Mouse (Mus musculus) embryonic facial prominence, embryonic 14.5 days (tissue): ENCODE data around the gene Nfs1. TPM values are rescaled to one million over a fixed set of nuclear protein-coding genes. Genes with fewer than 3 reads are reported as not detected.
"Not testable (repeated sequence)": the region's sequence is repeated elsewhere in the genome, so short reads cannot be mapped to it uniquely, and the experiment has no call there.

Experiments
- ATAC-seq: fragments of 200-750 bp; cut with Nextera tagmentation; 2 replicates; pipeline ENCODE4 v1.8.0; 2017; ENCODE audit warnings: low read depth, moderate number of reproducible peaks, moderate TSS enrichment
- DNase-seq: peaks from one replicate; pipeline ENCODE4 v3.0.0-alpha.2; 2015; ENCODE audit warnings: low spot score
- H3K27ac ChIP-seq: fragments of 300-500 bp; sonication (generic); replicated peaks from 2 replicates; pipeline ENCODE4 v1.5.1; 2014; ENCODE audit warnings: low read depth, mild to moderate bottlenecking, low read length, moderate library complexity
- H3K27me3 ChIP-seq: fragments of 300-500 bp; sonication (generic); replicated peaks from 2 replicates; pipeline ENCODE4 v1.6.1; 2014; ENCODE audit warnings: low read length; ENCODE audit not compliant: control insufficient read depth, insufficient read depth
- H3K36me3 ChIP-seq: fragments of 300-500 bp; sonication (generic); 2 replicates; pipeline ENCODE4 v1.6.1; 2014; ENCODE audit warnings: low read length, mixed read lengths; ENCODE audit not compliant: control insufficient read depth, insufficient read depth
- H3K4me1 ChIP-seq: fragments of 300-500 bp; sonication (generic); 2 replicates; pipeline ENCODE4 v1.6.1; 2014; ENCODE audit warnings: antibody characterized with exemption, low read length; ENCODE audit not compliant: control insufficient read depth, insufficient read depth
- H3K4me2 ChIP-seq: fragments of 300-500 bp; sonication (generic); 2 replicates; pipeline ENCODE4 v1.6.1; 2014; ENCODE audit warnings: low read depth, mild to moderate bottlenecking, low read length, moderate library complexity, mixed read lengths
- H3K4me3 ChIP-seq: fragments of 300-500 bp; sonication (generic); 2 replicates; pipeline ENCODE4 v1.5.1; 2014; ENCODE audit warnings: low read depth, mild to moderate bottlenecking, low read length
- H3K9ac ChIP-seq: fragments of 300-500 bp; sonication (generic); 2 replicates; pipeline ENCODE4 v1.6.1; 2014; ENCODE audit warnings: low read depth, mild to moderate bottlenecking, low read length, moderate library complexity, mixed read lengths
- H3K9me3 ChIP-seq: fragments of 300-500 bp; sonication (generic); 2 replicates; pipeline ENCODE4 v1.6.1; 2016; ENCODE audit warnings: low read length; ENCODE audit not compliant: control insufficient read depth
- WGBS: fragments of 180-500 bp; shearing (Covaris S2); extraction: QIAGEN DNeasy Blood & Tissue Kit; methylation state at CpG from one replicate; pipeline ENCODE4 v1.1.7; 2014; 5-methylcytosine and 5-hydroxymethylcytosine counted together
- polyA plus RNA-seq: library from polyadenylated mRNA; unstranded; fragments of >200 nt; fragmentation: Nextera tagmentation; extraction: Ambion mirVana; gene quantifications from 2 replicates; pipeline ENCODE4 v1.2.1, GENCODE M21; 2014

The Nfs1 gene
- polyA plus RNA-seq, 1 experiment from 2014 or later: 36.0 TPM

- no peak within 1 kb of the TSS for H3K9ac ChIP-seq
- DNase-seq (no peak), ATAC-seq (no peak)
- H3K27me3 ChIP-seq: no peaks in the 10 kb centered on the region
- no peaks in the 10 kb centered on the region for H3K4me1 ChIP-seq
- H3K36me3 ChIP-seq: peaks cover 41% of the 10 kb centered on the region
- H3K9me3 ChIP-seq: no peaks in the 10 kb centered on the region
- H3K4me2 ChIP-seq: no peak within 1 kb of the TSS
- no peak within 1 kb of the TSS for H3K27ac ChIP-seq
- 92% methylated on average over 5 of the region's 5 CpGs for WGBS
- H3K4me3 ChIP-seq: no peak within 1 kb of the TSS
These were observed 17.0 kb downstream of the Nfs1 start, which contains the start of gene Gm28036 for GRCm38 (mm10) chr2:156126992-156127391. TSS of gene Gm28036 (minus strand) at chr2:156127092.

- H3K27me3 ChIP-seq: no peaks in the 10 kb centered on the region
- H3K36me3 ChIP-seq: peaks cover 34% of the 10 kb centered on the region
- H3K4me3 ChIP-seq: no peak overlapping the region
- no peak for ATAC-seq
- no peaks in the 10 kb centered on the region for H3K9me3 ChIP-seq
- no peak overlapping the region for H3K4me2 ChIP-seq
- H3K4me1 ChIP-seq: no peaks in the 10 kb centered on the region
- DNase-seq: no peak
- H3K27ac ChIP-seq: no peak overlapping the region
- H3K9ac ChIP-seq: no peak overlapping the region
- 91% methylated on average over 5 of the region's 5 CpGs for WGBS
These were observed 20.3 kb downstream of the Nfs1 start for GRCm38 (mm10) chr2:156123731-156124130.

GRCm38 (mm10) chr2:156119566-156119965, 24.4 kb downstream of the Nfs1 start:
- Histone ChIP-seq H3K9ac (no peak overlapping the region), H3K27me3 (no peaks in the 10 kb centered on the region), H3K4me1 (no peaks in the 10 kb centered on the region), H3K27ac (no peak overlapping the region), H3K4me2 (no peak overlapping the region), H3K9me3 (no peaks in the 10 kb centered on the region), H3K36me3 (0 out of 2 replicates have a peak, but pooled peaks cover 8% of the 10 kb centered on the region), H3K4me3 (no peak overlapping the region)
- no peak for DNase-seq
- no peak for ATAC-seq

- H3K4me1 ChIP-seq, DNase-seq: not testable (repeated sequence)
- H3K4me3 ChIP-seq: peak overlapping the region; percentile 89
These were observed 31.9 kb downstream of the Nfs1 start for GRCm38 (mm10) chr2:156112080-156112423.

GRCm38 (mm10) chr2:156111358-156112079, 32.5 kb downstream of the Nfs1 start, which contains the start of the genes Cpne1 and Rbm12:
TSS of gene Cpne1 (minus strand) at chr2:156111965.
TSS of gene Rbm12 (minus strand) at chr2:156111978.
- 0 out of 2 replicates have a peak, but pooled peaks cover 6% of the 10 kb centered on the region for H3K36me3 ChIP-seq
- ATAC-seq (peak; percentile 95), DNase-seq (peak; percentile 95)
- H3K9me3 ChIP-seq: no peaks in the 10 kb centered on the region
- peak within 1 kb of the TSS; percentile 98 for H3K9ac ChIP-seq
- H3K4me3 ChIP-seq: peak within 1 kb of the TSS; percentile 89
- H3K4me2 ChIP-seq: peak within 1 kb of the TSS; percentile 64
- H3K4me1 ChIP-seq: peaks cover 13% of the 10 kb centered on the region
- peak within 1 kb of the TSS; percentile 94 for H3K27ac ChIP-seq
- H3K27me3 ChIP-seq: no peaks in the 10 kb centered on the region
- under 1% methylated on average over 56 of the region's 74 CpGs for WGBS

More at GRCm38 (mm10) chr2:156112080-156112423, 31.9 kb downstream of the Nfs1 start:
- Histone ChIP-seq H3K9ac (peak overlapping the region; percentile 98), H3K4me2 (peak overlapping the region; percentile 55), H3K27ac (peak overlapping the region; percentile 94)
- ATAC-seq, H3K27me3 ChIP-seq, H3K9me3 ChIP-seq, H3K36me3 ChIP-seq: not testable (repeated sequence)
- 28% methylated on average over 5 of the region's 5 CpGs for WGBS

GRCm38 (mm10) chr2:156110627-156111357, 33.2 kb downstream of the Nfs1 start:
- peak overlapping the region; percentile 89 for H3K4me3 ChIP-seq
- ATAC-seq: peak; percentile 75
- H3K27me3 ChIP-seq: no peaks in the 10 kb centered on the region
- peak overlapping the region; percentile 94 for H3K27ac ChIP-seq
- H3K9me3 ChIP-seq: no peaks in the 10 kb centered on the region
- H3K4me2 ChIP-seq: peak overlapping the region; percentile 64
- H3K4me1 ChIP-seq: peaks cover 14% of the 10 kb centered on the region
- DNase-seq: peak; percentile 69
- H3K36me3 ChIP-seq: 0 out of 2 replicates have a peak, but pooled peaks cover 6% of the 10 kb centered on the region
- WGBS: under 1% methylated on average over 16 of the region's 16 CpGs
- peak overlapping the region; percentile 98 for H3K9ac ChIP-seq

- no peaks in the 10 kb centered on the region for H3K27me3 ChIP-seq
- peaks cover 33% of the 10 kb centered on the region for H3K36me3 ChIP-seq
- no peaks in the 10 kb centered on the region for H3K4me1 ChIP-seq
- H3K4me3 ChIP-seq: no peak overlapping the region
- no peak overlapping the region for H3K9ac ChIP-seq
- no peaks in the 10 kb centered on the region for H3K9me3 ChIP-seq
- DNase-seq (no peak), ATAC-seq (no peak)
- no peak overlapping the region for H3K4me2 ChIP-seq
- 66% methylated on average over 5 of the region's 5 CpGs for WGBS
- no peak overlapping the region for H3K27ac ChIP-seq
These were observed 52.1 kb downstream of the Nfs1 start for GRCm38 (mm10) chr2:156091926-156092325.

GRCm38 (mm10) chr2:156089799-156090198, 54.2 kb downstream of the Nfs1 start:
- Histone ChIP-seq H3K27me3 (no peaks in the 10 kb centered on the region), H3K4me1 (no peaks in the 10 kb centered on the region), H3K36me3 (peaks cover 13% of the 10 kb centered on the region), H3K4me3 (no peak overlapping the region), H3K27ac (no peak overlapping the region), H3K9me3 (no peaks in the 10 kb centered on the region), H3K4me2 (no peak overlapping the region), H3K9ac (no peak overlapping the region)
- DNase-seq (no peak), ATAC-seq (no peak)
- 89% methylated on average over 1 of the region's 1 CpGs for WGBS
